In genomic region chr15:5235527-5235926, GRCm38 (mm10) we compare ENCODE assay signal across 8 mouse cellular contexts. TPM values are rescaled to one million over a fixed set of nuclear protein-coding genes. Genes with fewer than 3 reads are reported as not detected.
DNase-seq lines count a peak whose midpoint lies in the region; ATAC-seq and TF ChIP-seq lines count a peak whose summit lies in the region.

No protein-coding gene starts in this region.

- 0 out of 2 replicates have a peak, but pooled peaks cover 3% of the 10 kb centered on the region for H3K4me1 ChIP-seq in hindbrain, embryonic 15.5 days (replicated peaks)
- no peaks in the 10 kb centered on the region for H3K4me1 ChIP-seq in hindbrain, embryonic 16.5 days (ENCODE audit: control insufficient read depth, insufficient read depth, low read depth, low read length)
- H3K4me1 ChIP-seq in ES-E14 (ENCODE audit: control insufficient read depth in 2 of 2, insufficient read depth in 2 of 2, low read length in 2 of 2, poor library complexity in 1 of 2) = peaks cover 0 to 10% of the 10 kb centered on the region in 2 experiments; a peak in 1 of 4 replicates
- peaks cover 53% of the 10 kb centered on the region for H3K4me1 ChIP-seq in liver, embryonic 13.5 days (replicated peaks)

- ATAC-seq in hindbrain, embryonic 15.5 days (ENCODE audit: low FRiP score, low read depth) = no peak; the same call in 1 of the 2 replicates
- no peak for ATAC-seq in hindbrain, embryonic 16.5 days
- ATAC-seq in liver, embryonic 13.5 days (ENCODE audit: low read depth) = peak; percentile 67

- no peak overlapping the region for H3K27ac ChIP-seq in hindbrain, embryonic 15.5 days (replicated peaks)
- no peak overlapping the region for H3K27ac ChIP-seq in hindbrain, embryonic 16.5 days (ENCODE audit: low read depth, low read length)
- H3K27ac ChIP-seq in ES-E14 (ENCODE audit: insufficient read depth, low read depth, low read length, poor library complexity, severe bottlenecking) = no peak overlapping the region
- H3K27ac ChIP-seq in liver, embryonic 13.5 days = no peak overlapping the region

- DNase-seq in ES-E14 (ENCODE audit: low read depth, low spot score) = no peak
- DNase-seq in brain, embryonic 14.5 days (ENCODE audit: low read depth) = peak; percentile 30
- peak; percentile 41 to 63 for DNase-seq in heart, postnatal 10 days
- peak; percentile 37 for DNase-seq in liver, embryonic 13.5 days
- no peak for DNase-seq in natural killer cell, adult 2 months (ENCODE audit: low spot score in 2 of 2)
- no peak for DNase-seq in urinary bladder, postnatal 36 days (ENCODE audit: low spot score in 2 of 2)

- H3K4me2 ChIP-seq in hindbrain, embryonic 15.5 days = peak overlapping the region; percentile 2; the same call in 1 of the 2 replicates
- no peak overlapping the region for H3K4me2 ChIP-seq in hindbrain, embryonic 16.5 days (ENCODE audit: low read length)
- peak overlapping the region; percentile 11; the same call in 1 of the 2 replicates for H3K4me2 ChIP-seq in liver, embryonic 13.5 days

- TF ChIP-seq CTCF in brain, embryonic 14.5 days (IDR thresholded peaks at IDR 0.05; ENCODE audit: borderline replicate concordance, extremely low read depth, insufficient read depth, insufficient read length) = no peak

- H3K9ac ChIP-seq in hindbrain, embryonic 15.5 days = no peak overlapping the region
- H3K9ac ChIP-seq in hindbrain, embryonic 16.5 days (ENCODE audit: low read depth, low read length) = no peak overlapping the region
- no peak overlapping the region for H3K9ac ChIP-seq in ES-E14 (ENCODE audit: insufficient read depth, low read depth, low read length, poor library complexity, severe bottlenecking)
- no peak overlapping the region for H3K9ac ChIP-seq in liver, embryonic 13.5 days

- in situ Hi-C loops in ES-E14 (cut with MboI; ENCODE audit: low sequenced_read_pairs in 2 of 2, unreplicated experiment in 2 of 2) = loop anchor here (10.0 to 25.0 kb wide), 3 partner anchors 679 to 977 kb away; no protein-coding TSS in a partner anchor

- H3K4me3 ChIP-seq in hindbrain, embryonic 15.5 days = no peak overlapping the region
- H3K4me3 ChIP-seq in hindbrain, embryonic 16.5 days (ENCODE audit: low read length) = no peak overlapping the region
- H3K4me3 ChIP-seq in ES-E14 (ENCODE audit: insufficient read depth in 1 of 2, low read depth in 1 of 2, low read length in 2 of 2, poor library complexity in 1 of 2, severe bottlenecking in 1 of 2) = peak overlapping the region in 1 of 2 experiments; percentile 3; a peak in 1 of 4 replicates
- no peak overlapping the region for H3K4me3 ChIP-seq in liver, embryonic 13.5 days (replicated peaks)

- intact Hi-C loops in heart, postnatal 10 days (cut with DNase I) = no loop called here

- no peaks in the 10 kb centered on the region for H3K9me3 ChIP-seq in hindbrain, embryonic 15.5 days
- H3K9me3 ChIP-seq in hindbrain, embryonic 16.5 days (ENCODE audit: control insufficient read depth, low read length) = no peaks in the 10 kb centered on the region
- no peaks in the 10 kb centered on the region for H3K9me3 ChIP-seq in ES-E14 (ENCODE audit: control insufficient read depth, insufficient read depth, low read depth, low read length)
- no peaks in the 10 kb centered on the region for H3K9me3 ChIP-seq in liver, embryonic 13.5 days (replicated peaks)

- H3K36me3 ChIP-seq in hindbrain, embryonic 15.5 days = no peaks in the 10 kb centered on the region
- H3K36me3 ChIP-seq in hindbrain, embryonic 16.5 days (ENCODE audit: control insufficient read depth, insufficient read depth, low read length) = no peaks in the 10 kb centered on the region
- no peaks in the 10 kb centered on the region for H3K36me3 ChIP-seq in ES-E14 (ENCODE audit: control insufficient read depth, insufficient read depth, low read length, poor library complexity, severe bottlenecking)
- H3K36me3 ChIP-seq in liver, embryonic 13.5 days = peaks cover 9% of the 10 kb centered on the region; the same call in 1 of the 2 replicates

- H3K27me3 ChIP-seq in hindbrain, embryonic 15.5 days = 0 out of 2 replicates have a peak, but pooled peaks cover 6% of the 10 kb centered on the region
- H3K27me3 ChIP-seq in hindbrain, embryonic 16.5 days (replicated peaks; ENCODE audit: control insufficient read depth, insufficient read depth, low read length) = no peaks in the 10 kb centered on the region
- no peaks in the 10 kb centered on the region for H3K27me3 ChIP-seq in liver, embryonic 13.5 days

- TF ChIP-seq POLR2A in brain, embryonic 14.5 days (IDR thresholded peaks at IDR 0.05; ENCODE audit: borderline replicate concordance, extremely low read depth, insufficient read depth, insufficient read length, poor library complexity, severe bottlenecking) = no peak

- WGBS in hindbrain, embryonic 15.5 days = 46% methylated on average over 8 of the region's 8 CpGs
- 48% methylated on average over 8 of the region's 8 CpGs for WGBS in hindbrain, embryonic 16.5 days
- WGBS in liver, embryonic 13.5 days (ENCODE audit: insufficient replicate concordance) = 33% methylated on average over 8 of the region's 8 CpGs

TF ChIP-seq in ES-E14, 5 proteins besides CTCF, POLR2A, EP300 and RAD21:
- TF ChIP-seq MAFK (IDR thresholded peaks at IDR 0.05; ENCODE audit: insufficient read depth, low read depth, low read length) (peak; percentile 92), ZC3H11A (IDR thresholded peaks at IDR 0.05; ENCODE audit: borderline replicate concordance, low read depth, low read length) (no peak)

RNA-seq across cellular contexts. Expression of gene Ptger4, which starts 8.5 kb away (rescaled TPM):
- 2.6 and 3.1 TPM in 2 replicates for polyA plus RNA-seq in hindbrain, embryonic 15.5 days (2015; fragmentation: Nextera tagmentation; extraction: Ambion mirVana)
- 3.4 and 3.9 TPM in 2 replicates for polyA plus RNA-seq in hindbrain, embryonic 16.5 days (2015; fragmentation: Nextera tagmentation; extraction: Ambion mirVana)
- 1.6 and 2.0 TPM in 2 replicates for total RNA-seq in ES-E14 (2012; rRNA removed)
- polyA plus RNA-seq in brain, embryonic 14.5 days (2012; rRNA removed) = 0.76 and 1.2 TPM in 2 replicates
- 1 to 10 TPM; 4.5 to 4.6 TPM for total RNA-seq in heart, postnatal 10 days (2021)
- polyA plus RNA-seq in liver, embryonic 13.5 days (2015; fragmentation: Nextera tagmentation; extraction: Ambion mirVana) = 2.2 and 2.4 TPM in 2 replicates

RNA-seq across cellular contexts. Expression of gene Ttc33, which starts 50.2 kb away (rescaled TPM):
- polyA plus RNA-seq in hindbrain, embryonic 15.5 days (2015; fragmentation: Nextera tagmentation; extraction: Ambion mirVana) = 50.4 and 53.0 TPM in 2 replicates
- polyA plus RNA-seq in hindbrain, embryonic 16.5 days (2015; fragmentation: Nextera tagmentation; extraction: Ambion mirVana) = 52.5 and 54.3 TPM in 2 replicates
- 24.2 and 25.2 TPM in 2 replicates for total RNA-seq in ES-E14 (2012; rRNA removed)
- polyA plus RNA-seq in brain, embryonic 14.5 days (2012; rRNA removed) = 24.5 and 29.0 TPM in 2 replicates
- 10 to 100 TPM; 28.4 to 29.2 TPM for total RNA-seq in heart, postnatal 10 days (2021)
- polyA plus RNA-seq in liver, embryonic 13.5 days (2015; fragmentation: Nextera tagmentation; extraction: Ambion mirVana) = 16.8 and 21.9 TPM in 2 replicates

Comparison
In these comparisons a context has a peak if more than half of its experiments do, and no peak if none do; other contexts are left out.
1. DNase-seq: peak in brain, embryonic 14.5 days (single experiment), heart, postnatal 10 days (2 of 2) and liver, embryonic 13.5 days (single experiment); none in ES-E14 (single experiment), natural killer cell, adult 2 months (0 of 2) and urinary bladder, postnatal 36 days (0 of 2).